Mouse (Mus musculus): Measurements from ENCODE around the gene Setd7. TPM values are rescaled to one million over a fixed set of nuclear protein-coding genes. Genes with fewer than 3 reads are reported as not detected.
A peak's percentile ranks its signal among the peaks of the same experiment; 100 is the strongest.

Setd7 gene
- total and polyA plus RNA-seq, 3 experiments = 11.3 to 37.9 (median 15.3) TPM

- Histone ChIP-seq H3K4me1 (ENCODE audit: control insufficient read depth in 1 of 2, insufficient read depth in 2 of 2, low read length in 2 of 2) (peaks cover 3% of the 10 kb centered on the region in 2 experiments; a peak in 2 of 4 replicates), H3K27ac (ENCODE audit: control insufficient read depth, low read depth, low read length) (peak overlapping the region; percentile 82), H3K36me3 (ENCODE audit: control insufficient read depth in 1 of 2, insufficient read depth in 2 of 2, low read length in 2 of 2) (peaks cover 0 to 11% of the 10 kb centered on the region in 2 experiments; a peak in 2 of 4 replicates), H3K79me2 (ENCODE audit: control insufficient read depth, insufficient read depth, low read length, poor library complexity) (peaks cover 49% of the 10 kb centered on the region), H3K9ac (ENCODE audit: control insufficient read depth, low read depth, low read length, poor library complexity, severe bottlenecking) (peak overlapping the region; percentile 92), H3K27me3 (ENCODE audit: control insufficient read depth in 1 of 2, insufficient read depth in 2 of 2, low read length in 2 of 2) (no peaks in the 10 kb centered on the region), H3K9me3 (replicated peaks; ENCODE audit: insufficient read depth, low read length) (no peaks in the 10 kb centered on the region), H3K4me3 (ENCODE audit: control insufficient read depth in 1 of 2, insufficient read depth in 1 of 2, low read depth in 2 of 2, low read length in 2 of 2) (peak overlapping the region; percentile 69 to 88)
- peak; percentile 92 for DNase-seq (ENCODE audit: low read depth, low spot score)
- TF ChIP-seq POLR2AphosphoS2 (IDR thresholded peaks at IDR 0.05; ENCODE audit: low read length) (no peak; the same call in 1 of the 2 replicates), ZNF384 (IDR thresholded peaks at IDR 0.05; ENCODE audit: low read depth, low read length) (peak; percentile 96), NELFE (IDR thresholded peaks at IDR 0.05; ENCODE audit: low read depth, low read length) (peak; percentile 71), ZKSCAN1 (IDR thresholded peaks at IDR 0.05; ENCODE audit: low read depth, low read length) (peak; percentile 61; the same call in 1 of the 2 replicates), ZMIZ1 (IDR thresholded peaks at IDR 0.05; ENCODE audit: low read depth, low read length) (peak; percentile 90), ETS1 (IDR thresholded peaks at IDR 0.05; ENCODE audit: low read depth, low read length) (peak; percentile 76), USF2 (IDR thresholded peaks at IDR 0.05; ENCODE audit: borderline replicate concordance in 1 of 2, insufficient read depth in 1 of 2, low read depth in 1 of 2, low read length in 2 of 2) (no peak), RCOR1 (IDR thresholded peaks at IDR 0.05; ENCODE audit: low read depth, low read length) (no peak), MAX (IDR thresholded peaks at IDR 0.05; ENCODE audit: low read length) (no peak; the same call in 1 of the 2 replicates), SIN3A (IDR thresholded peaks at IDR 0.05; ENCODE audit: low read length) (peak; percentile 86), ELF1 (IDR thresholded peaks at IDR 0.05; ENCODE audit: low read depth, low read length) (no peak), GATA1 (IDR thresholded peaks at IDR 0.05; ENCODE audit: low read depth, low read length) (no peak), JUND (IDR thresholded peaks at IDR 0.05; ENCODE audit: low read depth, low read length) (no peak), GABPA (IDR thresholded peaks at IDR 0.05; ENCODE audit: low read depth, low read length) (no peak), KAT2A (conservative IDR thresholded peaks at IDR 0.05; ENCODE audit: low read depth, low read length) (no peak), SMC3 (IDR thresholded peaks at IDR 0.05; ENCODE audit: low read depth, low read length) (no peak), CTCF (IDR thresholded peaks at IDR 0.05 in 2 of 3, conservative IDR thresholded peaks at IDR 0.05 in 1 of 3; ENCODE audit: control insufficient read depth in 1 of 3, insufficient read depth in 1 of 3, low read depth in 2 of 3, low read length in 3 of 3, poor library complexity in 1 of 3, severe bottlenecking in 1 of 3) (no peak), E2F4 (IDR thresholded peaks at IDR 0.05; ENCODE audit: borderline replicate concordance, low read depth, low read length) (no peak), BHLHE40 (IDR thresholded peaks at IDR 0.05; ENCODE audit: borderline replicate concordance, low read depth, low read length) (0 out of 2 replicates have a peak, but pooled peaks have one; percentile 6), POLR2AphosphoS5 (IDR thresholded peaks at IDR 0.05; ENCODE audit: borderline replicate concordance, low read depth, low read length) (no peak), MEF2A (IDR thresholded peaks at IDR 0.05; ENCODE audit: extremely low read depth, insufficient replicate concordance, low read depth, low read length, poor library complexity, severe bottlenecking) (no peak), RAD21 (IDR thresholded peaks at IDR 0.05; ENCODE audit: low read depth, low read length) (no peak), CHD1 (IDR thresholded peaks at IDR 0.05; ENCODE audit: low read depth, low read length) (no peak; the same call in 1 of the 2 replicates), MYB (IDR thresholded peaks at IDR 0.05; ENCODE audit: low read depth, low read length) (no peak), UBTF (IDR thresholded peaks at IDR 0.05; ENCODE audit: borderline replicate concordance, insufficient read depth, low read depth, low read length) (0 out of 2 replicates have a peak, but pooled peaks have one; percentile 20), MXI1 (IDR thresholded peaks at IDR 0.05; ENCODE audit: low read depth, low read length) (peak; percentile 65), HCFC1 (IDR thresholded peaks at IDR 0.05; ENCODE audit: low read depth, low read length) (peak; percentile 33), EP300 (IDR thresholded peaks at IDR 0.05; ENCODE audit: low read depth in 1 of 2, low read length in 2 of 2) (0 out of 4 replicates have a peak, but pooled peaks of 1 of the 2 experiments have one; percentile 35), ZC3H11A (IDR thresholded peaks at IDR 0.05; ENCODE audit: low read depth, low read length) (0 out of 2 replicates have a peak, but pooled peaks have one; percentile 4), CHD2 (IDR thresholded peaks at IDR 0.05; ENCODE audit: low read length) (peak; percentile 43), MAFK (IDR thresholded peaks at IDR 0.05; ENCODE audit: borderline replicate concordance, low read depth, low read length) (peak; percentile 35; the same call in 1 of the 2 replicates), NRF1 (IDR thresholded peaks at IDR 0.05; ENCODE audit: insufficient read depth, low read depth, low read length, poor library complexity, severe bottlenecking) (peak; percentile 49; the same call in 1 of the 2 replicates), TBP (IDR thresholded peaks at IDR 0.05; ENCODE audit: low read depth, low read length) (peak; percentile 71), MAZ (IDR thresholded peaks at IDR 0.05; ENCODE audit: low read depth, low read length) (0 out of 2 replicates have a peak, but pooled peaks have one; percentile 16)
Observed at GRCm38 (mm10) chr3:51559594-51560450, 857 bp downstream of the Setd7 start.
